Mouse (Mus musculus) hindbrain, embryonic 14.5 days (tissue): ENCODE data around the gene Aimp2. TPM values are rescaled to one million over a fixed set of nuclear protein-coding genes. Genes with fewer than 3 reads are reported as not detected.

ENCODE experiments used
- ATAC-seq: fragments of 200-750 bp; cut with Nextera tagmentation; 2 replicates; pipeline ENCODE4 v1.8.0; 2017; ENCODE audit warnings: moderate number of reproducible peaks, mild to moderate bottlenecking, moderate TSS enrichment, moderate library complexity; ENCODE audit not compliant: low FRiP score
- DNase-seq: peaks from one replicate; pipeline ENCODE4 v3.0.0-alpha.2; 2015; ENCODE audit warnings: low spot score
- H3K27ac ChIP-seq: fragments of 300-500 bp; sonication (generic); 2 replicates; pipeline ENCODE4 v1.5.1; 2014; ENCODE audit warnings: mild to moderate bottlenecking, moderate library complexity
- H3K27me3 ChIP-seq: fragments of 300-500 bp; sonication (generic); 2 replicates; pipeline ENCODE4 v1.6.1; 2014; ENCODE audit warnings: mild to moderate bottlenecking, low read length, mixed read lengths; ENCODE audit not compliant: control insufficient read depth, insufficient read depth
- H3K36me3 ChIP-seq: fragments of 300-500 bp; sonication (generic); replicated peaks from 2 replicates; pipeline ENCODE4 v1.6.1; 2014; ENCODE audit not compliant: control insufficient read depth, insufficient read depth
- H3K4me1 ChIP-seq: fragments of 300-500 bp; sonication (generic); replicated peaks from 2 replicates; pipeline ENCODE4 v1.6.1; 2014; ENCODE audit warnings: antibody characterized with exemption, low read length, mixed read lengths; ENCODE audit not compliant: control insufficient read depth, insufficient read depth
- H3K4me2 ChIP-seq: fragments of 300-500 bp; sonication (generic); replicated peaks from 2 replicates; pipeline ENCODE4 v1.6.1; 2014; ENCODE audit warnings: mild to moderate bottlenecking, moderate library complexity
- H3K4me3 ChIP-seq: fragments of 300-500 bp; sonication (generic); replicated peaks from 2 replicates; pipeline ENCODE4 v1.5.1; 2014; ENCODE audit warnings: mild to moderate bottlenecking, low read length
- H3K9ac ChIP-seq: fragments of 300-500 bp; sonication (generic); 2 replicates; pipeline ENCODE4 v1.6.1; 2014
- H3K9me3 ChIP-seq: fragments of 300-500 bp; sonication (generic); 2 replicates; pipeline ENCODE4 v1.6.1; 2016; ENCODE audit warnings: low read length; ENCODE audit not compliant: control insufficient read depth
- WGBS: fragments of 180-500 bp; shearing (Covaris S2); extraction: QIAGEN DNeasy Blood & Tissue Kit; methylation state at CpG from one replicate; pipeline ENCODE4 v1.1.7; 2014; 5-methylcytosine and 5-hydroxymethylcytosine counted together
- polyA plus RNA-seq: library from polyadenylated mRNA; unstranded; fragments of >200 nt; fragmentation: Nextera tagmentation; extraction: Ambion mirVana; gene quantifications from 2 replicates; pipeline ENCODE4 v1.2.1, GENCODE M21; 2014

Aimp2 gene
- polyA plus RNA-seq, 1 experiment from 2014 or later, result 87.4 TPM

DNA sequence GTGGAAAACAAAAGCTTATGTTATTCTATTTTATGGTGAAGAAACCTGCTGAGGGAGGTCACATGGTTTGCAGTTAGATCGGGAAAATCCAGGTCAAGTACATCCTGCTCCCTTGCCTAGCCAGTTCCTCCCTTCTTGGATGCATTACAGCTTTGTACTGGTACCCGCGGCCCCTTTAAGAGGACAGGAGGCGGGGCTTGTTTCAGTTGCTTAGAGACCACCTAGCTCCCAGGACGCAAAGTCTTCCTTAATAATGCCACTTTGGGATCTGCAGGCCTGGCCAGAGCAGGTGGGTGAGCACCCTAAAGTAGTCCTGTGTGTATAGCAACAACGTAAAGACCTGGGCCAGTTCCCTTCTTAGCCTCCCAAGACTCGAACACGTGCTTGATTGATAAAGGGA lies 23.2 kb upstream of the Aimp2 start, which contains the start of gene Rsph10b:
TSS of gene Rsph10b (plus strand) at position 205 of the 400 bp plus-strand sequence.
- no peak within 1 kb of the TSS; the same call in 1 of the 2 replicates for H3K4me2 ChIP-seq
- ATAC-seq (no peak), DNase-seq (peak; percentile 29)
- no peaks in the 10 kb centered on the region for H3K27me3 ChIP-seq
- no peak within 1 kb of the TSS for H3K9ac ChIP-seq
- no peaks in the 10 kb centered on the region for H3K4me1 ChIP-seq
- WGBS, result 19% methylated on average over 8 of the region's 8 CpGs
- H3K9me3 ChIP-seq, result no peaks in the 10 kb centered on the region
- H3K4me3 ChIP-seq, result no peak within 1 kb of the TSS
- H3K36me3 ChIP-seq, result peaks cover 44% of the 10 kb centered on the region
- H3K27ac ChIP-seq, result no peak within 1 kb of the TSS

DNA sequence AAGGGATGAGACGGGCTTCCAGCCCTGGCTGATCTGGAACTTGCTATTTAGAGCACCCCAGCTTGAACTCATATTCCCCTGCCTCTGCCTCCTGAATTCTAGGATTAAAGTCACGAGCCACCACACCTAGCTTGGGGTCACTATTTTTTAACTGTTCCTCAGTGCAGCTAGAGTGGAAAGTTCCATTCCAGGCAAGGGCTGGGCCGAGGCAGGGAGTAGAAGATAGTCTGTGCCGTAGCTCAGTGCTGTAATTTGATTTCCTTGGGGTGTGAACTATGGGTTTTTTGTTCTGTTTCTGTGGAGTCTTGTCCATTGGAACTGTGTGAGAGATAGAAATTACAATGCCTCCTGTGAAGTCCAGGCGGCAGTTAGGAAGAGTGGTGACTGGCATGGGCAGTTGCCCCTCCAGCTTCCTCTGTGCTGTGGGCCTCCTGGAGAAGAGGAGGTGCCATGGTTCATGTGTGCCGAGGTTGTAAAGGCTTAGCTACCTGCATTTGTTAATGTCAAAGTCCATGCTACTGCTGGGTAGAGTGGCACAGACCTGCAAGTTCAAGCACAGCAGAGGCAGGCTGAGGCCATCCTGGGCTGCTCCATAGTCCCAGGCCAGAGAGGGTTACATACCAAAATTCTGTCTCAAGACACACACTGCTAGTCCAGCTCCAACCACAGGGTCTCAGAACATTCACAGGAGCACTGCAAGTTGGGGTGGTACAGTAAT lies 22.4 kb upstream of the Aimp2 start:
- no peak overlapping the region for H3K4me3 ChIP-seq
- no peaks in the 10 kb centered on the region for H3K4me1 ChIP-seq
- no peaks in the 10 kb centered on the region for H3K27me3 ChIP-seq
- no peak overlapping the region for H3K27ac ChIP-seq
- no peaks in the 10 kb centered on the region for H3K9me3 ChIP-seq
- no peak overlapping the region for H3K4me2 ChIP-seq
- ATAC-seq (no peak), DNase-seq (no peak)
- 78% methylated on average over 6 of the region's 6 CpGs for WGBS
- no peak overlapping the region for H3K9ac ChIP-seq
- peaks cover 47% of the 10 kb centered on the region for H3K36me3 ChIP-seq

DNA sequence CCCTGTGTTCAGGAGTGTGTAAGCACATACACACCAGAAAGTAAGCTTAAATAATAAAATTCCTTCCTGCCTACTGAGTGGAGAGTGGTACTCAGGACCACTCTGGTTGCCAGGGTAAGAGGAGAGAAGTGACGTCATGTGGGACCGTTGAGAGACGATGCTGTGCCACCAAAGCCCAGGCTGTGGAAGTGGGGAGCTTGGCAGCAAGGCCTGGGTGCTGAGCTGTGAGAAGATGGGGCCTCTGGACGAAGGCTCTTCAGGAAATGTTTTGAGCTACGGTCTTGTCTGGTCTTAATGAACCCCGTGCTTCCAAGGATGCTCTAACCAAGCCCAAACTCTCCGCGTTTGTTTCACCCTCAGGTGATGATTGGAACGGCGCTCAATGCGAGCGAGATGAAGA lies 21.0 kb upstream of the Aimp2 start:
- ATAC-seq (no peak), DNase-seq (no peak)
- Histone ChIP-seq H3K27me3 (no peaks in the 10 kb centered on the region), H3K4me1 (no peaks in the 10 kb centered on the region), H3K36me3 (peaks cover 60% of the 10 kb centered on the region), H3K9ac (no peak overlapping the region), H3K27ac (no peak overlapping the region), H3K4me2 (no peak overlapping the region), H3K9me3 (no peaks in the 10 kb centered on the region), H3K4me3 (no peak overlapping the region)
- 97% methylated on average over 12 of the region's 12 CpGs for WGBS

DNA sequence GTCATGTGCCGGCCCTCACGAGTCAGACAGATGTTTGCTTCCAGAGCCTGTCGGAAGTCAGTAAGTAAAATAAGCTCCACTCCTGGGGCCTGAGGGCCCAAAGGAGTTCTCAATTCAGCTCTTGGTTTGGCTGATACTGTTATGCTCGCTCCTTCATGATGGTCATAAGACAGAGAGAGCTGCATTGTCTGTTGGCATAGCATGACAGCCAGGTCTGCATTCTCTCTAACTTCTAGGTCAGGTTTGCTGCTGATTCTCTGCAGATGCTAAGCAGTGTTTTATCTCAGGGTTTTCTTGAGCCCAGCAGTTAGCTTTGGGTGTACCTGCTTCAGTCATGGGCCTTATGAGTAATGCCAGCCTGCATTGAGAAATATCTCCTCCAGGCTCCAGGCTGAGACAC lies 19.6 kb upstream of the Aimp2 start:
- Histone ChIP-seq H3K9ac (no peak overlapping the region), H3K9me3 (no peaks in the 10 kb centered on the region), H3K36me3 (peaks cover 74% of the 10 kb centered on the region), H3K4me2 (no peak overlapping the region), H3K4me1 (no peaks in the 10 kb centered on the region), H3K4me3 (no peak overlapping the region), H3K27me3 (no peaks in the 10 kb centered on the region), H3K27ac (no peak overlapping the region)
- no peak for DNase-seq
- WGBS, result 93% methylated on average over 4 of the region's 4 CpGs
- ATAC-seq, result no peak

DNA sequence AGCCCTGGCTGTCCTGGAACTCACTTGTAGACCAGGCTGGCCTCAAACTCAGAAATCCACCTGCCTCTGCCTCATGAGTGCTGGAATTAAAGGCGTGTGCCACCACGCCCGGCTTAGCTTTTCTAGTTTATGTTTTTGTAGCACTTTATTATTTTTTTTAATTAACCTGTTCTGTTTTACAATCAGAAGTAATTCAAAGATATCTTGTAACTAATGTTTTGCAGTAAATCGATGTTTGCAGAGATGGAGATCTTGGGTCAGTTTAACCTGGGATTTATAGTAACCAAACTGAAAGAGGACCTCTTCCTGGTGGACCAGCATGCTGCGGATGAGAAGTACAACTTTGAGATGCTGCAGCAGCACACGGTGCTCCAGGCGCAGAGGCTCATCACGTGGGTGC lies 18.2 kb upstream of the Aimp2 start, which contains the start of gene Gm42421:
TSS of gene Gm42421 (plus strand) at position 301 of the 400 bp plus-strand sequence.
- H3K27ac ChIP-seq, result no peak within 1 kb of the TSS
- H3K4me2 ChIP-seq, result no peak within 1 kb of the TSS
- DNase-seq (no peak), ATAC-seq (no peak)
- H3K4me1 ChIP-seq, result no peaks in the 10 kb centered on the region
- no peaks in the 10 kb centered on the region for H3K9me3 ChIP-seq
- peaks cover 86% of the 10 kb centered on the region for H3K36me3 ChIP-seq
- no peak within 1 kb of the TSS for H3K9ac ChIP-seq
- no peak within 1 kb of the TSS for H3K4me3 ChIP-seq
- H3K27me3 ChIP-seq, result no peaks in the 10 kb centered on the region
- 96% methylated on average over 8 of the region's 8 CpGs for WGBS

DNA sequence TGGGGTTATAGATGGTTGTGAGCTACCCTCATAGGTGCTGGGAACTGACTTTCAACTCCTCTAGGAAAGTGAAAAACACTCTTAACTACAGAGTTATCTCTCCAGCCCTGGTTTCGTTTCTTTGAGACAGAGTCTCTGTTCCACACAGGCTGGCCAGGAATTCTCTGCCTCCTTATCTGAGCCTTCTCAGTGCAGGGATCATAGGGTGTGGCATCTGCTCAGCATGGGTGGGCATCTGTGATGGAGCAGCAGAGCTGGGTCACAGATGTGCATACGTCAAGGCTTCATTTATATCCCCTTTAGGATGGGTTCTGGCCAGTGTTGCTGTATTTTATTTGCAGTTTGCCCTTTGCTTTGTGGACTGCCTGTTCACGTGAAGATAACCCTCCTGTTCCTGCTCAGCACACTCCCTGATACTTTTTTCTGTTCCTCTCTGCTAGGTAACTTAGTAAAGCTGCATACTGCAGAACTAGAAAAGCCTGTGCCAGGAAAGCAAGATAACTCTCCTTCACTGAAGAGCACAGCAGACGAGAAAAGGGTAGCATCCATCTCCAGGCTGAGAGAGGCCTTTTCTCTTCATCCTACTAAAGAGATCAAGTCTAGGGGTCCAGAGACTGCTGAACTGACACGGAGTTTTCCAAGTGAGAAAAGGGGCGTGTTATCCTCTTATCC lies 15.3 kb upstream of the Aimp2 start:
- Histone ChIP-seq H3K36me3 (peaks cover 90% of the 10 kb centered on the region), H3K27ac (no peak overlapping the region), H3K4me2 (no peak overlapping the region), H3K4me3 (no peak overlapping the region), H3K9me3 (no peaks in the 10 kb centered on the region), H3K4me1 (no peaks in the 10 kb centered on the region), H3K9ac (no peak overlapping the region), H3K27me3 (no peaks in the 10 kb centered on the region)
- no peak for ATAC-seq
- DNase-seq, result no peak
- 90% methylated on average over 6 of the region's 6 CpGs for WGBS

DNA sequence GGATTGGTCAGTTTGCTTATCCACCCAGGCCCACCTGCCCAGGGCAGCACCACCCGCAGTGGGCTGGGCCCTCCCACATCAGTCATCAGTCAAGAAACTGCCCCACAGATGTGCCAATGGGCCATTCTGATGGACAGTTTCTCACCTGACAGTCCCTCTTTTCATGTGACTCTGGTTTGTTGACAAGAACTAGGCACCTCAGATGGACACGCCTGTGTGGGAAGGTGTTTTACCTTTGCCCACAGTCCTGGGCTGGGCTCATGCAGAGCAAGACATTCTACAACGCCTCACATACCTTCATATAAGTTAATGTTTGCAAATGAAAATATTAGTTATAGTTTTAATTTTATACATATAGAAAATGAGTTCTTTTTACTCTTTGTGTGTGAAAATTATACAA lies 8.5 kb upstream of the Aimp2 start:
- WGBS, result 95% methylated on average over 3 of the region's 3 CpGs
- no peak overlapping the region for H3K4me2 ChIP-seq
- no peaks in the 10 kb centered on the region for H3K4me1 ChIP-seq
- no peaks in the 10 kb centered on the region for H3K27me3 ChIP-seq
- H3K9ac ChIP-seq, result no peak overlapping the region
- H3K9me3 ChIP-seq, result no peaks in the 10 kb centered on the region
- no peak for ATAC-seq
- DNase-seq, result no peak
- H3K36me3 ChIP-seq, result peaks cover 85% of the 10 kb centered on the region
- H3K4me3 ChIP-seq, result no peak overlapping the region
- no peak overlapping the region for H3K27ac ChIP-seq

DNA sequence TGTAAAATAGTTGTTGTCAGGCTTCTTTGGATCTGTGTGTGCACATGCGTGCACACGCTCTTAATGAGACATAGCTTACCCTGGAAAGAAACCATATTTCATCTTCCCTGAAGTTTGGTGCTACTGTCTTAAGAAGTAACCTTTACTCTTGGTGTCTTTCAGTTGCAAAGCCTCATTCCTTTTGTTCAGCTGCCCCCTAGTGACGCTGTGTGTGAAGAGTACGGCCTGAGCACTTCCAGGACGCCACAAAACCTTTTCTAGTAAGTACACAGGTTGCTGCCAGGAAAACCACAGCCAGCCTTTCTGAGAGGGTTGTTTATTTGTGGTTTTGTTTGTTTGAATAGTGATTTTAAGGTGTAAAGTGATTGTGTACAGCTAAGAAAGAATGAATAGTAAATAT lies 7.8 kb upstream of the Aimp2 start:
- Histone ChIP-seq H3K4me3 (no peak overlapping the region), H3K27ac (no peak overlapping the region), H3K4me2 (no peak overlapping the region), H3K4me1 (no peaks in the 10 kb centered on the region), H3K27me3 (no peaks in the 10 kb centered on the region), H3K9ac (no peak overlapping the region), H3K36me3 (peaks cover 78% of the 10 kb centered on the region), H3K9me3 (no peaks in the 10 kb centered on the region)
- ATAC-seq, result no peak
- peak; percentile 49 for DNase-seq
- 45% methylated on average over 5 of the region's 5 CpGs for WGBS

DNA sequence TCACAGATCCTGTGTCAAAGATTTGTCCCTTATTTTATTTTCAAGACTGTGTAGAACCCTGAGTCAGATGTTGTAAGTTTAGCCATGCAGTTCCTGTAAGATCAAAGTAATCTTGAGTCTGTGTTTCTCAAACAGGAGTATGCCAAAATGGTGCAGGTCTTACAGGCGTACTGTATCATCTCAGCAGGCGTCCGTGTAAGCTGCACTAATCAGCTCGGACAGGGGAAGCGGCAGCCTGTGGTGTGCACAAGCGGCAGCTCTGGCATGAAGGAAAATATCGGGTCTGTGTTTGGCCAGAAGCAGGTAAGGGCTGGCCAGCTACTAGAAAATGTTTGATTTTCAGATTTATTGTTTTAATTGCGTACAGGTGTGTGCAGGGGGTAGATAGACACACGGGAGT lies 6.6 kb upstream of the Aimp2 start:
- H3K27me3 ChIP-seq, result no peaks in the 10 kb centered on the region
- H3K4me3 ChIP-seq, result no peak overlapping the region
- no peaks in the 10 kb centered on the region for H3K9me3 ChIP-seq
- WGBS, result 90% methylated on average over 9 of the region's 9 CpGs
- H3K9ac ChIP-seq, result no peak overlapping the region
- H3K27ac ChIP-seq, result no peak overlapping the region
- no peaks in the 10 kb centered on the region for H3K4me1 ChIP-seq
- ATAC-seq (no peak), DNase-seq (no peak)
- no peak overlapping the region for H3K4me2 ChIP-seq
- peaks cover 68% of the 10 kb centered on the region for H3K36me3 ChIP-seq
